In genomic region chr10:80917336-80917778, GRCm38 (mm10) we compare ENCODE assay signal across 7 mouse cellular contexts. TPM values are rescaled to one million over a fixed set of nuclear protein-coding genes. Genes with fewer than 3 reads are reported as not detected.
DNase-seq lines count a peak whose midpoint lies in the region; ATAC-seq lines count a peak whose summit lies in the region.

No protein-coding gene starts in this region.

- H3K4me3 ChIP-seq in embryonic facial prominence, embryonic 11.5 days (ENCODE audit: low read depth, low read length), result peak overlapping the region; percentile 94

- H3K4me1 ChIP-seq in embryonic facial prominence, embryonic 11.5 days (ENCODE audit: control insufficient read depth, insufficient read depth, low read length), result no peaks in the 10 kb centered on the region

- peak; percentile 45; the same call in 1 of the 2 replicates for ATAC-seq in embryonic facial prominence, embryonic 11.5 days (replicated peaks; ENCODE audit: insufficient number of reproducible peaks, low FRiP score, low TSS enrichment, low read depth)
- ATAC-seq in megakaryocyte, adult 5-6 weeks (ENCODE audit: poor library complexity, severe bottlenecking), result 0 out of 2 replicates have a peak, but pooled peaks have one; percentile 9

- H3K27me3 ChIP-seq in embryonic facial prominence, embryonic 11.5 days (ENCODE audit: control insufficient read depth, insufficient read depth, low read length), result no peaks in the 10 kb centered on the region

- peak overlapping the region; percentile 94 for H3K9ac ChIP-seq in embryonic facial prominence, embryonic 11.5 days (replicated peaks; ENCODE audit: low read length)

- peak; percentile 45 for DNase-seq in thymus, postnatal 14 days
- no peak for DNase-seq in thymus, postnatal 10 days (ENCODE audit: low spot score in 2 of 2)
- DNase-seq in embryonic facial prominence, embryonic 11.5 days (ENCODE audit: low spot score), result peak; percentile 33
- peak; percentile 21 for DNase-seq in kidney, adult 18-20 months
- DNase-seq in urinary bladder, adult 2 months (ENCODE audit: low spot score), result no peak
- DNase-seq in layer of hippocampus, postnatal 36 days, result no peak

- H3K27ac ChIP-seq in embryonic facial prominence, embryonic 11.5 days (replicated peaks; ENCODE audit: low read depth, low read length), result peak overlapping the region; percentile 52

- H3K36me3 ChIP-seq in embryonic facial prominence, embryonic 11.5 days (replicated peaks; ENCODE audit: control insufficient read depth, insufficient read depth, low read depth, low read length), result no peaks in the 10 kb centered on the region; the same call in 1 of the 2 replicates

- H3K4me2 ChIP-seq in embryonic facial prominence, embryonic 11.5 days (ENCODE audit: low read depth, low read length), result peak overlapping the region; percentile 93

- no peaks in the 10 kb centered on the region for H3K9me3 ChIP-seq in embryonic facial prominence, embryonic 11.5 days (replicated peaks; ENCODE audit: control insufficient read depth, low read length)

- under 1% methylated on average over 15 of the region's 15 CpGs for WGBS in embryonic facial prominence, embryonic 11.5 days

RNA-seq across cellular contexts. Expression of gene Lmnb2, which starts 0.7 kb away (rescaled TPM):
- polyA plus RNA-seq in embryonic facial prominence, embryonic 11.5 days (2014; fragmentation: Nextera tagmentation; extraction: Ambion mirVana), result 18.4 and 19.4 TPM in 2 replicates
- 7.7 and 9.5 TPM in 2 replicates for total RNA-seq in megakaryocyte, adult 5-6 weeks (2015)
- total RNA-seq in megakaryocyte, adult 5-6 weeks (2017), result 35.2 and 35.8 TPM in 2 replicates
- 10.5 and 14.1 TPM in 2 replicates for polyA plus RNA-seq in urinary bladder, adult 2 months (2012; rRNA removed)
- total RNA-seq in layer of hippocampus, postnatal 36 days (2021), result 10 to 100 TPM; 19.6 to 19.7 TPM

RNA-seq across cellular contexts. Expression of gene Gadd45b, which starts 12.5 kb away (rescaled TPM):
- 9.9 and 11.6 TPM in 2 replicates for polyA plus RNA-seq in embryonic facial prominence, embryonic 11.5 days (2014; fragmentation: Nextera tagmentation; extraction: Ambion mirVana)
- total RNA-seq in megakaryocyte, adult 5-6 weeks (2015), result 11.0 and 12.9 TPM in 2 replicates
- 9.4 and 20.3 TPM in 2 replicates for total RNA-seq in megakaryocyte, adult 5-6 weeks (2017)
- polyA plus RNA-seq in urinary bladder, adult 2 months (2012; rRNA removed), result 17.9 and 29.9 TPM in 2 replicates
- total RNA-seq in layer of hippocampus, postnatal 36 days (2021), result 10 to 100 TPM; 17.7 to 19.1 TPM

RNA-seq across cellular contexts. Expression of gene Timm13, which starts 16.6 kb away (rescaled TPM):
- 266 and 347 TPM in 2 replicates for polyA plus RNA-seq in embryonic facial prominence, embryonic 11.5 days (2014; fragmentation: Nextera tagmentation; extraction: Ambion mirVana)
- 60.1 and 74.7 TPM in 2 replicates for total RNA-seq in megakaryocyte, adult 5-6 weeks (2015)
- total RNA-seq in megakaryocyte, adult 5-6 weeks (2017), result 31.8 and 44.9 TPM in 2 replicates
- 111 and 113 TPM in 2 replicates for polyA plus RNA-seq in urinary bladder, adult 2 months (2012; rRNA removed)
- total RNA-seq in layer of hippocampus, postnatal 36 days (2021), result 100 to 1,000 TPM; 142 to 144 TPM

RNA-seq across cellular contexts. Expression of gene Tmprss9, which starts 45.7 kb away (rescaled TPM):
- 0.06 TPM in 2 replicates for polyA plus RNA-seq in embryonic facial prominence, embryonic 11.5 days (2014; fragmentation: Nextera tagmentation; extraction: Ambion mirVana)
- total RNA-seq in megakaryocyte, adult 5-6 weeks (2015), result not detected in 2 replicates
- total RNA-seq in megakaryocyte, adult 5-6 weeks (2017), result not detected in 2 replicates
- polyA plus RNA-seq in urinary bladder, adult 2 months (2012; rRNA removed), result 0.44 and 0.49 TPM in 2 replicates
- under 1 TPM; 0.15 to 0.40 TPM for total RNA-seq in layer of hippocampus, postnatal 36 days (2021)

Comparison
In these comparisons a context has a peak if more than half of its experiments do, and no peak if none do; other contexts are left out.
1. DNase-seq: peak in thymus, postnatal 14 days (single experiment), embryonic facial prominence, embryonic 11.5 days (single experiment) and kidney, adult 18-20 months (single experiment); none in thymus, postnatal 10 days (0 of 2), urinary bladder, adult 2 months (single experiment) and layer of hippocampus, postnatal 36 days (0 of 2).